Mouse (Mus musculus) hindlimb bud, embryonic 11.5 days (tissue): ENCODE data around the gene Olfr1509.
"Not testable (repeated sequence)": the region's sequence is repeated elsewhere in the genome, so short reads cannot be mapped to it uniquely, and the experiment has no call there.

Experiments
- DNase-seq: peaks from one replicate; pipeline ENCODE4 v3.0.0-alpha.2; 2012; ENCODE audit warnings: low read depth, low spot score; ENCODE audit errors: extremely low spot score

Gene Olfr1509

GRCm38 (mm10) chr14:52442690-52443089 is at the start of gene Olfr1509:
TSS of gene Olfr1509 (plus strand) at chr14:52442990.
- no peak for DNase-seq

DNA sequence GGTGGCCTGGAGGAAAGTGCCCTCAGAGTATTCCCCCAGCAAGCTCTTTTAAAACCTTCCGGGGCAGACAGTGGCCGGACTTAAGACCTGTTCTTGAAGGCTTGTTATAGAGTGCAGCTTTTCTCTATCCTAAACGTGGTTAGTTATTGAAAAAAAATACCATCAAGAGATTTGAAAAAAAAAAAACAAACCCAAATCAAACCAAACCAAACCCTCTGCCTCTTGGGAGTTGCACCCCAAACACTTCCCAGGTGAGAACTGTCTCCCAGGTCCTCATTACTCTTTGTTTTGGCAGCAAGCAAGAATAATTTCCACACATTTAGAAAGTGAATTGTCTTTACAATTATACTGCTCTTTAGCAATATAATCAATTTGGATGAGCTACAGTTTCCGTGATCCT is 45.5 kb upstream of the Olfr1509 start, which contains the start of gene Olfr1511:
Gene Olfr1511, minus strand, starts transcription at position 101 of the 400 bp plus-strand sequence.
- no peak for DNase-seq

GRCm38 (mm10) chr14:52410142-52410919 is 32.5 kb upstream of the Olfr1509 start:
- not testable (repeated sequence) for DNase-seq

DNA sequence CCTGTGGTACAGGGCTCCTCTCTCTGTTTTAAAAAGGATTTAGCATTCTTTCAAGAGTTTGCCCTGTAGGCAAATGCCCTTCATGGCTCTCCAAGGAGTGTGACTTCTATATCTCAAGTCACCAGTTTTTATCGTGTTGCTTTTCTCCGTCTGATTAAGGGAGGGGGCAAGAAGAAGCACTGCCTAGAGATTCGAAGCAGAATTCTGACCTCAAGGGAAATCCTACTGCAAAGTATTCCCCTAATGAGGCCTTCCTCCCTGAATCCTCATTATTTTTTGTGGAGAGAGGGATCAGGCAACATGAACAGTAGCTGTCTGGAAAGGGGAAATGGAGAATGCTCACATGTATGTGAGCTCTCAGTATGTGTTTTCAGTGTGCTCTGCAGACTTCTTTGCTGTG is 28.5 kb upstream of the Olfr1509 start, which contains the start of gene Olfr1510:
Gene Olfr1510, minus strand, starts transcription at position 101 of the 400 bp plus-strand sequence.
- no peak for DNase-seq

DNA sequence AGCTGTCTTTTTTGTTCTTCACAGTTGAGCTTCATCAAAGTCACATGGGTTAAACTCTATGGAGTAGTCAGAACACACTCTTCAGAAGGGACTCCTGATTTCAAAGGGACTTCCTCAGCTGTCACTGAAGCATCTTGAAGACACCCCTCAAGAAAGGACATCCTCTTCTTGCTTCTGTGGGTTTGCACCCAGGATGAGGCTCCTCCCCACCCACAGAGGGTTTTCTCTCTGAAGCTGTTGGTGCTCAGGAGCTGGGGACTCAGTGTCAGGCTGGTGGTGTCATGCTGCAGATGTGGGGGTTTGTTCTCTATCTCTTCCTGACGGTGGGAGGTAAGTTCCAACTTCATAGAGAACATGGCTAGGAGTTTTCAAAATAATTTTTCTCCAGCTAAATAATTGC is 15.1 kb upstream of the Olfr1509 start:
- no peak for DNase-seq

GRCm38 (mm10) chr14:52451138-52451537 is 8.3 kb downstream of the Olfr1509 start:
- no peak for DNase-seq

GRCm38 (mm10) chr14:52461928-52462327 is 19.1 kb downstream of the Olfr1509 start:
- DNase-seq = no peak

DNA sequence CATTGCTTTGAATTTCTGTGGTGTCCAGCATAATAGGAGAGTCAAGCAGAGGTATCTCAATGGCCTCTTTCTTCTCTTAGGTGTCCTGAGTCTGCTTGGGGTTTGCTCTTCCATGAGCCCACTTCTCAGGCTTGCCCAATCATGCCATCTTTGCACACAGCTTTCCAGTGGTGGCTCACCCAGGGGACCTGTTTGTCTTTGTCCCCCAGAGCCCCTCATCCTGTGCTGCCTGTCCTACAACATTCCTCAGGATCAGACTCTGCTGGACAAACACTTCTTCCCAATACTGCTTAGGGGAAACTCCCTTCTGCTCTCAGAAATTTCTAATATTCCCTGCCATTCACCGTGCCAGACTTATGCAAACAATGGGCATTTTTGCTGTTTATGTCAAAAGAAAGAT is 22.9 kb downstream of the Olfr1509 start:
- no peak for DNase-seq

GRCm38 (mm10) chr14:52467395-52467794 is 24.6 kb downstream of the Olfr1509 start, which contains the start of gene Olfr1508:
TSS of gene Olfr1508 (minus strand) at chr14:52467495.
- DNase-seq = peak; percentile 3

DNA sequence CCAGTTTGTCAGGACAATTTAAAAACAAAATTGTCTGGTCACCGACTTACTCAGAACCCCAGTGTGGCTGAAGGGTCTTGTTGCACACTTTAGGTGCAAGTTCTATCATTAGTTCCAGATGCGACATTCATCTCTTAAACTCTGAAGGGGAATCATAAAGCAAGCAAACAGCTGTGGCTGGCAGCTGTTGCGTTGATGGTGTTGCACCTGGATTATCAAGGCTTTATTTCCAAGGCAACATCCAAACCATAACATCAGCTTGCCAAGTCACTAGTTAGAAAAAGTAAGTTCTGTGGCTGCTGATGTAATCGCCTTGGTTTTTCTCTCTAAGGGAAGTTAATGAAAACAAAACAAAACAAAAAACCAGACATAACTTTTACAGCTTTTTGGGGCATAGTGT is 52.7 kb downstream of the Olfr1509 start, which contains the start of gene Olfr1507:
Gene Olfr1507, minus strand, starts transcription at position 234 of the 400 bp plus-strand sequence.
- DNase-seq = no peak
